Mouse (Mus musculus) midbrain, embryonic 10.5 days (tissue): ENCODE results near the gene Mmp7. TPM values are rescaled to one million over a fixed set of nuclear protein-coding genes. Genes with fewer than 3 reads are reported as not detected.

Experiments used
- polyA plus RNA-seq: library from polyadenylated mRNA; unstranded; fragments of >200 nt; fragmentation: Nextera tagmentation; extraction: Ambion mirVana; gene quantifications from 2 replicates; pipeline ENCODE4 v1.2.1, GENCODE M21; 2016

Mmp7 gene
- polyA plus RNA-seq, 1 experiment from 2014 or later = not detected

Other genes starting within 250 kb of the Mmp7 start
- gene Mmp3, start 246.3 kb upstream of the Mmp7 start, polyA plus RNA-seq = not detected in 2 replicates
- gene Mmp10, start 189.7 kb upstream of the Mmp7 start, polyA plus RNA-seq = not detected in 2 replicates
- gene Mmp8, start 133.6 kb upstream of the Mmp7 start, polyA plus RNA-seq = not detected in 2 replicates
- not detected in 2 replicates for gene Mmp27, start 120.7 kb upstream of the Mmp7 start, polyA plus RNA-seq
- gene Mmp20, start 63.9 kb upstream of the Mmp7 start, polyA plus RNA-seq = not detected in 2 replicates
- 119 and 122 TPM in 2 replicates for gene Tmem123, start 72.0 kb downstream of the Mmp7 start, polyA plus RNA-seq
- 30.7 and 35.8 TPM in 2 replicates for gene Birc2, start 145.0 kb downstream of the Mmp7 start, polyA plus RNA-seq
- 2.7 and 3.4 TPM in 2 replicates for gene Birc3, start 181.1 kb downstream of the Mmp7 start, polyA plus RNA-seq